In the genomic region with DNA sequence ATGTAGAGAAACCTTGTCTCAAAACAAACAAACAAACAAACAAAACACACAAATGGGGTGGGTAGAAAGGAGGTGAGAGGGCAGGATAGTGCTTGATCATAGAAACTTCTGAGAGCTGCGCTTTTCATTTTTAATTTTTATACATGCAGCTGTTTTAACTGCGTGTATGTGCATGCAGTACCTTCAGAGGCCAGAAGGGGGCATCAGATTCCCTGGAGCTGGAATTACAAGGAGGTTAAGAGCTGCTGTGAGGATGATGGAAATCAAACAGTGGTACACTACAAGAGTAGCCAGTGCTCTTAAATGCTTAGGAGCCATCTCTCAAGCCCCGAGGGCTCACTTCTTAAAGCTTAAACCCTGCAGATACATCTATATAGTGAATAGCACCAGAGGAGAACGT, we compare ENCODE assay signal across 10 mouse cellular contexts.
DNase-seq lines count a peak whose midpoint lies in the region; ATAC-seq and TF ChIP-seq lines count a peak whose summit lies in the region.
"Had no signal": no experiment of that assay in that cellular context is flagged by ENCODE, and none has a peak within 500 bp of the region (broad histone marks: within the 10 kb centered on the region; RNA-seq: fewer than 3 reads in every experiment).

No protein-coding gene starts in this region.

- peak overlapping the region; percentile 35; the same call in 1 of the 2 replicates for H3K27ac ChIP-seq in liver, adult 2 months (replicated peaks; ENCODE audit: insufficient read depth, low read depth, low read length)
- no peak overlapping the region for H3K27ac ChIP-seq in liver, embryonic 11.5 days (ENCODE audit: low read depth, low read length)
- no peak overlapping the region for H3K27ac ChIP-seq in stomach, postnatal 0 days (replicated peaks)
- H3K27ac ChIP-seq: heart, embryonic 13.5 days had no signal

- no peak for ATAC-seq in liver, embryonic 11.5 days (replicated peaks; ENCODE audit: low FRiP score)
- ATAC-seq in stomach, postnatal 0 days (ENCODE audit: low FRiP score, low TSS enrichment) = no peak

- no peak for TF ChIP-seq POLR2A in liver, adult 2 months (IDR thresholded peaks at IDR 0.05; ENCODE audit: extremely low read depth, insufficient read depth, low read length)

- H3K9ac ChIP-seq in liver, adult 2 months (ENCODE audit: low read depth, low read length) = no peak overlapping the region
- no peak overlapping the region for H3K9ac ChIP-seq in liver, embryonic 11.5 days (ENCODE audit: low read depth, low read length)
- no peak overlapping the region for H3K9ac ChIP-seq in stomach, postnatal 0 days (ENCODE audit: low read length)
- H3K9ac ChIP-seq: heart, embryonic 13.5 days had no signal

- H3K4me3 ChIP-seq in liver, adult 2 months (ENCODE audit: insufficient read depth, low read depth, low read length) = no peak overlapping the region
- no peak overlapping the region for H3K4me3 ChIP-seq in liver, embryonic 11.5 days (ENCODE audit: low read depth, low read length)
- H3K4me3 ChIP-seq in stomach, postnatal 0 days (ENCODE audit: low read depth, low read length) = no peak overlapping the region
- H3K4me3 ChIP-seq: heart, embryonic 13.5 days; megakaryocyte, embryonic 14.5 days had no signal

- WGBS in liver, adult 2 months = 92% methylated on average over 4 of the region's 4 CpGs
- 78% methylated on average over 4 of the region's 4 CpGs for WGBS in liver, embryonic 11.5 days
- 94% methylated on average over 4 of the region's 4 CpGs for WGBS in stomach, postnatal 0 days

- peaks cover 7% of the 10 kb centered on the region; the same call in 1 of the 2 replicates for H3K79me2 ChIP-seq in liver, adult 2 months (ENCODE audit: control insufficient read depth, insufficient read depth, low read length)

- intact Hi-C loops in left cerebral cortex, postnatal 36 days (cut with DNase I) = no loop called here

- TF ChIP-seq CTCF in liver, adult 2 months (IDR thresholded peaks at IDR 0.05; ENCODE audit: low read depth, low read length) = peak; percentile 50; the same call in 1 of the 2 replicates
- peak; percentile 75 for TF ChIP-seq CTCF in stomach, postnatal 0 days (IDR thresholded peaks at IDR 0.05; ENCODE audit: low read depth)

- no peak overlapping the region for H3K4me2 ChIP-seq in liver, embryonic 11.5 days
- H3K4me2 ChIP-seq in stomach, postnatal 0 days (replicated peaks; ENCODE audit: low read depth) = no peak overlapping the region
- H3K4me2 ChIP-seq: heart, embryonic 13.5 days had no signal

- TF ChIP-seq EP300 in stomach, postnatal 0 days (optimal IDR thresholded peaks at IDR 0.05) = no peak

- H3K36me3 ChIP-seq in liver, adult 2 months (ENCODE audit: control insufficient read depth, insufficient read depth, low read length) = peaks cover 10% of the 10 kb centered on the region; the same call in 1 of the 2 replicates
- no peaks in the 10 kb centered on the region for H3K36me3 ChIP-seq in liver, embryonic 11.5 days (ENCODE audit: control insufficient read depth, insufficient read depth, low read length)
- H3K36me3 ChIP-seq in stomach, postnatal 0 days (ENCODE audit: control insufficient read depth, insufficient read depth, low read length) = no peaks in the 10 kb centered on the region; the same call in 1 of the 2 replicates

- peaks cover 11% of the 10 kb centered on the region for H3K4me1 ChIP-seq in liver, adult 2 months (ENCODE audit: control insufficient read depth, insufficient read depth, low read length)
- H3K4me1 ChIP-seq in liver, embryonic 11.5 days (replicated peaks; ENCODE audit: control insufficient read depth, insufficient read depth, low read length) = peaks cover 3% of the 10 kb centered on the region
- no peaks in the 10 kb centered on the region for H3K4me1 ChIP-seq in stomach, postnatal 0 days (replicated peaks; ENCODE audit: control insufficient read depth, insufficient read depth)

- peak; percentile 25 for DNase-seq in cerebellum, adult 8-10 months
- DNase-seq in cerebellum, adult 11-12 months = no peak
- DNase-seq in liver, adult 2 months (ENCODE audit: extremely low read depth, low read depth, low spot score) = peak; percentile 44
- DNase-seq in liver, embryonic 11.5 days (ENCODE audit: low spot score) = no peak
- DNase-seq in forelimb bud, embryonic 11.5 days (ENCODE audit: low read depth, low spot score) = peak; percentile 44
- DNase-seq in stomach, postnatal 0 days (ENCODE audit: low spot score) = peak; percentile 33
- DNase-seq in left cerebral cortex, postnatal 36 days (ENCODE audit: low spot score in 2 of 2) = no peak
- no peak for DNase-seq in urinary bladder, postnatal 36 days (ENCODE audit: low spot score in 2 of 2)

- no peaks in the 10 kb centered on the region for H3K9me3 ChIP-seq in liver, embryonic 11.5 days (ENCODE audit: control insufficient read depth, low read length)
- no peaks in the 10 kb centered on the region for H3K9me3 ChIP-seq in stomach, postnatal 0 days (ENCODE audit: control insufficient read depth, low read length)
- H3K9me3 ChIP-seq: heart, embryonic 13.5 days; megakaryocyte, embryonic 14.5 days had no signal

- H3K27me3 ChIP-seq in liver, adult 2 months (ENCODE audit: control insufficient read depth, insufficient read depth, low read length) = no peaks in the 10 kb centered on the region
- H3K27me3 ChIP-seq in liver, embryonic 11.5 days (replicated peaks; ENCODE audit: control insufficient read depth, insufficient read depth, low read length) = no peaks in the 10 kb centered on the region
- H3K27me3 ChIP-seq in stomach, postnatal 0 days (ENCODE audit: control insufficient read depth, insufficient read depth, low read length) = no peaks in the 10 kb centered on the region
- H3K27me3 ChIP-seq: heart, embryonic 13.5 days had no signal

Comparison
In these comparisons a context has a peak if more than half of its experiments do, and no peak if none do; other contexts are left out.
1. DNase-seq: peak in cerebellum, adult 8-10 months (single experiment), liver, adult 2 months (single experiment), forelimb bud, embryonic 11.5 days (single experiment) and stomach, postnatal 0 days (single experiment); none in cerebellum, adult 11-12 months (single experiment), liver, embryonic 11.5 days (single experiment), left cerebral cortex, postnatal 36 days (0 of 2) and urinary bladder, postnatal 36 days (0 of 2).